Mouse (Mus musculus): ENCODE results near the gene Gpr182. TPM values are rescaled to one million over a fixed set of nuclear protein-coding genes. Genes with fewer than 3 reads are reported as not detected.

Gpr182 gene
- polyA plus RNA-seq, 1 experiment from 2014 or later, result 15.2 TPM

DNA sequence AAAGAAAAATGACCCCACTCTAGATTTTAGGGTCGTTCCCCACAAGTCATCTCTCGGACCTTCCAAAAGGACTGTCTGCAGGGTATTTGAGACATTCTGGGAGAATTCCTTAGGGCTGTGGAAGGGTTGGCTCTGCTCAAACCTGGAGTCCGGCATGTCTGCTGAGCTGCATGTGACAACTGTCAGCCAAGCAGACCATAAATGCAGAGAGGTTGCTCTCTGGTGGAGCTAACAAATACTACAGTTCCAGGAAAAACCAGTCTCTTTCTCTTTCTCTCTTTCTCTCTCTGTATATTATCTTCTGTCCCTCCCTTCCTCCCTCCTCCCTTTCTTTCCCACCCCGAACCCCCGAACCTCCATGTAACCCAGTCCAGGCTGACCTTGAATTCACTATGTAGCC, 17.1 kb downstream of the Gpr182 start:
- Histone ChIP-seq H3K9me3 (no peaks in the 10 kb centered on the region), H3K4me1 (peaks cover 14% of the 10 kb centered on the region), H3K4me3 (no peak overlapping the region), H3K27ac (no peak overlapping the region), H3K36me3 (no peaks in the 10 kb centered on the region), H3K27me3 (ENCODE audit: insufficient read depth, poor library complexity, severe bottlenecking) (no peaks in the 10 kb centered on the region)
- WGBS, result 37% methylated on average over 5 of the region's 5 CpGs
- DNase-seq (ENCODE audit: low spot score), result no peak

DNA sequence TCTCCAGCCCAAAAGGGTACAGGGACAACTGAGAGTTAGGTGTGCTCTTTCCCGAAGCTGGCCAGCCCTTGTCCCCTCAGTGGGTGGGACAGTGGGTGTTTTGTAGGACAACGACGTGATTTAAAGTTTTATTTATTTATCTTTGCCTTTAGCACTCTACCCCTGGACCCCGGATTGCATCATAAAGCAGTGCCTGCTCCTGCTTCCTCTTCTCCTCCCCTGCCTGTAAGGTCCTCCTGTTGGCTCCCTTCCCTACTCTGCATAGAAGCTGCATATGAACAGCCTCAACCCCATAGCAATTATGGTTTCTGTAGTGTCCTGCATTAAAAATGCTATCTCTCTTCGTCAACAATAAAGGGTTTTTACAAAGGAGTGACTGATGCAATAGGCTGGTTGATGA, 20.1 kb downstream of the Gpr182 start:
- Histone ChIP-seq H3K36me3 (no peaks in the 10 kb centered on the region), H3K4me3 (no peak overlapping the region), H3K27me3 (ENCODE audit: insufficient read depth, poor library complexity, severe bottlenecking) (peaks cover 18% of the 10 kb centered on the region), H3K9me3 (no peaks in the 10 kb centered on the region), H3K4me1 (peaks cover 8% of the 10 kb centered on the region), H3K27ac (no peak overlapping the region)
- WGBS, result 39% methylated on average over 5 of the region's 5 CpGs
- no peak for DNase-seq (ENCODE audit: low spot score)

DNA sequence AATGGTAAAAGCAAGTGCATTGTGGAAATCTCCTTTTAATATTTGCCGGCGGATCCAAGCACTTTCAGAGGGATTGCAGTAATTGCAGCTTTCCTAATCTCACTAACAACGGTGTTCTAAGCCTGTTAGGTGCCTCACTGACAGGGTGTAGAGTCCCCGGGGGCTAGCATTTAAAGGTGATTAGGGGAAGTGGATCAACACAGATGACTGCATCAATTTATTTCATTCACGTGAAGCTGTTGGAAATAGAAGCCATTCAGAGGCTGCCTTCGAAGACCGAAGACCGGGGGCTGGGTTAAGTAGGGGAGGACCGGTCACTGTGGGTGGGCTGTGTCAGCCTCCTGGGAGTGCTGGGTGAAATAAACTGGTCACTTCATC, 20.6 kb downstream of the Gpr182 start:
- Histone ChIP-seq H3K4me3 (no peak overlapping the region), H3K27ac (no peak overlapping the region), H3K9me3 (no peaks in the 10 kb centered on the region), H3K4me1 (peaks cover 8% of the 10 kb centered on the region), H3K36me3 (no peaks in the 10 kb centered on the region), H3K27me3 (ENCODE audit: insufficient read depth, poor library complexity, severe bottlenecking) (peaks cover 20% of the 10 kb centered on the region)
- DNase-seq (ENCODE audit: low spot score), result no peak
- WGBS, result 63% methylated on average over 9 of the region's 9 CpGs

DNA sequence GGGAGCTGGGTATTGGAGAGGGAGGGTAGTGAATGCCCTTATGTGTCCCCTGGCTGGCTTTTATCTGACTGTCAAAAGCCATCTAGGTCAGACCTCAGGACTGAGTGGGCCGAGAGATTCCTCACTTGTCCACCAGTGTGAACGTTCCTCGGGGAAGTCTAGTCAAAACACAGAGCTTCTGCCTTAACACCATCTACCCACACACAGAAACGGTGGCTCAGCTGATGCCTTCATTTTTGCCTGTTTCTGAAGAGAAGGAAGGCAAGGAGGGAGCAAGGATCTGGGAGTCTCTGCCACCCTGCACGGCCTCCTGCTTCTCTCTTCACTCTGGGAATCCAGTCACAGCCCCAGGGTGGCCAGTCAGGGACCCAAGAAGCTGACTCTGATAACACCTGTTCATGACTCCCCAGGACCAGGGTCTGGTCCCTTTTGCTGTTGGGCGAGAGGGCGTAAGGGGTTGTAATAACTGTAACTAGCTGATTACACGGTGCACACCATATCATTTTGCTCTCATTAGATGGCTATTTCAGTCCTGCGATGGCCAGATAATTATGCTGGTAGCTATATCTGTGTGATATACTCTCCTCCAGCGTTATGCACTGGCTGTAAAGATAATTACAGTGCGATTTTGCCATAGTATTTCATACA, 21.1 kb downstream of the Gpr182 start:
- H3K4me3 ChIP-seq, result no peak overlapping the region
- H3K27ac ChIP-seq, result no peak overlapping the region
- H3K27me3 ChIP-seq (ENCODE audit: insufficient read depth, poor library complexity, severe bottlenecking), result peaks cover 24% of the 10 kb centered on the region
- DNase-seq (ENCODE audit: low spot score), result no peak
- no peaks in the 10 kb centered on the region for H3K36me3 ChIP-seq
- peaks cover 8% of the 10 kb centered on the region for H3K4me1 ChIP-seq
- 67% methylated on average over 11 of the region's 11 CpGs for WGBS
- H3K9me3 ChIP-seq, result no peaks in the 10 kb centered on the region

DNA sequence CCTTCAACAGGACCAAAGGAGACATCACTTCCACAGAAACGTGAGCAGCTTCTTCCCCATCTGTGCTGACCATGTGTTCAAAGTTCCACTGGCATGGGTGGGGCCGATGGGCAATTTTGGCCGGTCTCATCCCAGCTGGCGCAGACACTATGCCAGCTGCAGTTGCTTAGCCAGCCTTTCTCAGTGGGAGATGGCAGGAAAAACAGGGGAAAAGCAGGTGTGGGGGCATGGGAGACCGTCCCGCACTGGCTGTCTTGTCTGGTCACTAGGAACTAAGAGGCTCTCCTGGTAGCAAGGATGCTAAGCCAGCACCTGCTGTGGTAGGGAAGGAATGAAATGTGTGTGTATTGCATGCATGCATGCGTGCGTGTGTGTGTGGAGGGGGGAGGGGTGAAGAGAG, 23.1 kb downstream of the Gpr182 start:
- Histone ChIP-seq H3K9me3 (no peaks in the 10 kb centered on the region), H3K4me3 (no peak overlapping the region), H3K27me3 (ENCODE audit: insufficient read depth, poor library complexity, severe bottlenecking) (peaks cover 32% of the 10 kb centered on the region), H3K4me1 (peaks cover 14% of the 10 kb centered on the region; the same call in 1 of the 2 replicates), H3K36me3 (no peaks in the 10 kb centered on the region), H3K27ac (no peak overlapping the region)
- no peak for DNase-seq (ENCODE audit: low spot score)
- 79% methylated on average over 8 of the region's 8 CpGs for WGBS

DNA sequence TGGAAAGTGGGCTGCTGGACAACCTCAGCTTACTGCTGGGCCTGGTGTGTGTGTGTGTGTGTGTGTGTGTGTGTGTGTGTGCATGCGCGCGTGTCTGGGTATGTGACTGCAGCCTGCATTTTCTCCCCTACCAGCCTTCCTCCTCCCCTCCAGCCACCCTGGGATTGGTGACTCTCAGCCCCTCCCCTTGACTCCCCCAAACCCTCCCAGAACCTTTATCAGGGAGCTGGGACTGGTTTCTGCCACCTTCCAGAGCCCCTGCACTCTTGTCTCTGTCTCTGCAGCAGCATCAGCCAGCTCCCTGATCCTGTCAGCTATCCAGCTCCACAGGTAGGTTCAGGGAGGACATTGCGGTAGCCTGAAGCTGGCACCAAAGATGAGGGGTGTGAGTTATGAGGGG, 26.4 kb downstream of the Gpr182 start:
- Histone ChIP-seq H3K9me3 (no peaks in the 10 kb centered on the region), H3K4me1 (peaks cover 41% of the 10 kb centered on the region), H3K4me3 (no peak overlapping the region), H3K27me3 (ENCODE audit: insufficient read depth, poor library complexity, severe bottlenecking) (peaks cover 64% of the 10 kb centered on the region), H3K27ac (no peak overlapping the region), H3K36me3 (no peaks in the 10 kb centered on the region)
- DNase-seq (ENCODE audit: low spot score), result no peak
- WGBS, result 57% methylated on average over 4 of the region's 4 CpGs

DNA sequence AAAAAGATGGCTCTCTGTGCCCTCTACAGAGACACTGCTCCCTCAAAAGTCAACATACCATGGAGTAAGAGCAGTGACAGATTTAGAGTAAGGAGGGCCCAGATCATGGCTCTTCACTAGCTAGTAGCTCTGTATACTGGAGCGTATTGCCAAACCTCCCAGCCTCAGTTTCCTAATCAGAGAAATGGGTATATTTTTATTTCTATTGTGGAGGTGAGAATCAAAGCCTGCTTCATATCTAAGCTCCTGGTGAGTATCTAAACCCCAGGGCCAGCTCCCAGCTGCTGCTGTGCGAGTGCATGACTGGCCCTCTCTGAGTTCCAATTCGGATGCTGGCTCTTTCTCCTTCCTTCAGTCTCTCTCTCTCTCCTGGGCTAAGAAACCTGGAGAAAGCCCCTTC, 27.4 kb downstream of the Gpr182 start, which contains the start of gene Tac2:
Tac2 (plus strand) TSS at position 301 of the 400 bp plus-strand sequence.
- Histone ChIP-seq H3K4me3 (no peak within 1 kb of the TSS), H3K36me3 (no peaks in the 10 kb centered on the region), H3K27ac (no peak within 1 kb of the TSS), H3K9me3 (no peaks in the 10 kb centered on the region), H3K4me1 (peaks cover 47% of the 10 kb centered on the region), H3K27me3 (ENCODE audit: insufficient read depth, poor library complexity, severe bottlenecking) (peaks cover 74% of the 10 kb centered on the region)
- DNase-seq (ENCODE audit: low spot score), result no peak
- 72% methylated on average over 3 of the region's 3 CpGs for WGBS

DNA sequence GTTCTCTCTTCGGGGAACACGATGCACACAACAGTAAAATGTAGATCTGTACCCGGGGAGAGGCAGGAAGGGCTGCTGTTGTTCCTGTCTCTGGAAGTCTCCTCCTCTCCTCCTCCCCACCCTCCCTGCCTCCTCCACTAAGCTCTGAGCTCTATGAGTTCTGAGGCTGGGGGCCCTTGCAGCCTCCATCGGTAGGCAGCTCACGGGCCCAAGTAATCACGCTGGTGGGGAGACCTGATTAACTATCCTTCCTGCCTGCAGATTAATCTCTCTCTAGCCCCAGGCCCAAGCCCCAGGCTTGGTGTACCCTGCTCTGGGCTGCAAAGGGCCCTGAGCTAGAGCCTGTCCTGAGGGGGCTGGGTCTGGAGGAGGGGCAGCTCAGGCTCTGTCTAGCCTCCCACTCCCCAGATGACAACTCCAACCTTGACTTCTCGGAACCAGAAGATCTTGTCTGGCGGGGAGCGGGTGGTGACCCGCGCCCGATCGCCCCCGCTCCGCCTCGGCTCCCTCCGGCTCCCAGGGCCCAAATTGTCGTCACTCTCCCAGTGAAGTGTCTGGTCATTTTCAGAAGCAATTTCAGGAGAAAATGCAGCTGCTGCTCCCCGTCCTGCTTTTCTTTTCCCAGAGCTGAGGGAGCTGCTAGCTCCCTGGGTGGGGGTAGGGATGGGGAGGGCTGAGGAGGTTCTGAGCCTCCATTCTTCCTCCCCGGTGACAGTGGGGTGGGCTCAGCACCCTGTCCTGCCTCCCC, 29.7 kb downstream of the Gpr182 start:
- no peak for DNase-seq (ENCODE audit: low spot score)
- 12% methylated on average over 20 of the region's 20 CpGs for WGBS
- peak overlapping the region; percentile 41 for H3K4me3 ChIP-seq
- peak overlapping the region; percentile 52 for H3K27ac ChIP-seq
- H3K4me1 ChIP-seq, result peaks cover 59% of the 10 kb centered on the region
- H3K9me3 ChIP-seq, result no peaks in the 10 kb centered on the region
- peaks cover 69% of the 10 kb centered on the region for H3K27me3 ChIP-seq (ENCODE audit: insufficient read depth, poor library complexity, severe bottlenecking)
- no peaks in the 10 kb centered on the region for H3K36me3 ChIP-seq

DNA sequence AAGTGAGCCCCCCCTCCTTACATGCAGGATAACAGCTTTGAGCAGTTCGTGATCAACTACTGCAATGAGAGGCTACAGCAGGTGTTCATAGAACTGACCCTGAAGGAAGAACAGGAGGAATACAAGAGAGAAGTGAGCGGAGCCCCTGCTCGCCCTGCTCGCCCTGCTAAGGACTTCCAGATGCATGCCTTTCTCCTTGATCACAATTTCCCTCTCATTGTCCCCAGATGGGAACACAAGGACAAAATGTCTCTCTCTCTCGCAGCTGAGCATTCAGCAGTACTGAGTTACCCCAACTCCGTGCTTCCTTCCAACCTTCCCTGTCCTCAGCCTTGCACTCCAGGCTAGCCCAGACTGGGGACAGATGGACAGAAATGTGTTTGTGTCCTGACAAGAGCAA, 38.8 kb downstream of the Gpr182 start:
- H3K27me3 ChIP-seq (ENCODE audit: insufficient read depth, poor library complexity, severe bottlenecking), result peaks cover 18% of the 10 kb centered on the region
- H3K36me3 ChIP-seq, result no peaks in the 10 kb centered on the region
- no peak for DNase-seq (ENCODE audit: low spot score)
- 54% methylated on average over 6 of the region's 6 CpGs for WGBS
- peaks cover 20% of the 10 kb centered on the region for H3K4me1 ChIP-seq
- H3K9me3 ChIP-seq, result no peaks in the 10 kb centered on the region
- no peak overlapping the region for H3K27ac ChIP-seq
- H3K4me3 ChIP-seq, result no peak overlapping the region

DNA sequence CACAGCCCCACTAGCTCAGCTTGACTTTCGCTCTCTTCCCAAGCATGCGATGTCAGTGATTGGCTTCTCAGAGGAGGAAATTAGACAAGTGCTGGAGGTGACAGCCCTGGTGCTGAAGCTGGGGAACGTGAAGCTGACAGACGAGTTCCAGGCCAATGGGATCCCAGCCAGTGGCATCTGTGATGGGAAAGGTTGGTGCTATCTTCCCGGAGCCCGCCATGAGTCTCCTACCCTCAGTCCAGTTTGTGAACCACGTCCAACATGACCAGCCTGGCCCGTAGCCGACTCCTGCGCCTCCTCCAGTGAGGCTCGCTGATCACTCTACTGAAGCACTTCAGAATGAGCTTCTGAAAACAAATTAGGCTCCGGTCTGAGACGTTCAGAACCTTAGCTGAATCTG, 41.2 kb downstream of the Gpr182 start:
- Histone ChIP-seq H3K27ac (no peak overlapping the region), H3K27me3 (ENCODE audit: insufficient read depth, poor library complexity, severe bottlenecking) (peaks cover 10% of the 10 kb centered on the region; the same call in 1 of the 2 replicates), H3K4me1 (peaks cover 27% of the 10 kb centered on the region; the same call in 1 of the 2 replicates), H3K9me3 (no peaks in the 10 kb centered on the region), H3K36me3 (no peaks in the 10 kb centered on the region), H3K4me3 (no peak overlapping the region)
- DNase-seq (ENCODE audit: low spot score), result no peak
- WGBS, result 65% methylated on average over 13 of the region's 13 CpGs

DNA sequence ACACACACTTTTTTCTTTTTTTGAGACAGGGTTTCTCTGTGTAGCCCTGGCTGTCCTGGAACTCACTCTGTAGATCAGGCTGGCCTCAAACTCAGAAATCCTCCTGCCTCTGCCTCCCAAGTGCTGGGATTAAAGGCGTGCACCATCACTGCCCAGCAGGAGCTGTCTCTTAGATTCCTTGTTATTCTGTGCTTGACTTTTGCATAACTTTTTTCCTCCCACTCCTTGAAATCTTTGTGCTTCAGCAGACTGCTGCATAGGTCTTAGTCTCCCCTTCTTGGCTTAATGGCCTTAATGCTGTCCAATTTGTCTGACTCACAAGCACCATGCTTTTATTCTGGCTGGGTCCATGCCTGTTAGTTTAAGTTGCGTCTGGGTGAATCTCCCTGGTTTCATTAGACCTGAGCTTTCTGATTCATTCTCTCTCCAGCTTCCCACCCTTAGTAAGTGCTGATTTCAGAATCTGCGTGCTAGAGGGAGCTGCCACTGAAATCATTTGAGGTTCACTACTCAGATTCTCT, 42.6 kb downstream of the Gpr182 start:
- no peak overlapping the region for H3K4me3 ChIP-seq
- H3K27me3 ChIP-seq (ENCODE audit: insufficient read depth, poor library complexity, severe bottlenecking), result no peaks in the 10 kb centered on the region
- H3K36me3 ChIP-seq, result no peaks in the 10 kb centered on the region
- no peak overlapping the region for H3K27ac ChIP-seq
- WGBS, result 74% methylated on average over 3 of the region's 3 CpGs
- peaks cover 27% of the 10 kb centered on the region; the same call in 1 of the 2 replicates for H3K4me1 ChIP-seq
- no peaks in the 10 kb centered on the region for H3K9me3 ChIP-seq
- DNase-seq (ENCODE audit: low spot score), result no peak

DNA sequence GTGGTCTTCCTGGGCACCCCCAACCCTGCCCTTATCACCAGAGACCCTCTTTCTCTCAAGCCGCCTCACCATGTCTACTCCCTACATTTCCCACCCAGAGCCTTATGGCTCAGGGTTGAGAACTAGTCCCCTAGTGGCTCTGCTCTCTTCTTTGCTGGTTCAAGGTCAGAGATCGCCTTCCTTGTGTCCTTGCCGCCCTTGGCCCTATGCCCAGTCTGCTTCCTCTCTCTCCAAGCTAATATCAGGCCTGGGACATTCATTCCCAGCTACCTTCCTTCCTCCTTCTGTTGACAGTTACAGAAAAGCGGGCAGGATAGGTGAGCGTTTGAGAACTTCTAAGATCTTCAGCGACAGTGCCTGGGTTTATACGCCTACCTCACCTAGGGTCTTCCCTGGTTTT, 43.8 kb downstream of the Gpr182 start:
- 61% methylated on average over 7 of the region's 7 CpGs for WGBS
- H3K27me3 ChIP-seq (ENCODE audit: insufficient read depth, poor library complexity, severe bottlenecking), result no peaks in the 10 kb centered on the region
- DNase-seq (ENCODE audit: low spot score), result no peak

DNA sequence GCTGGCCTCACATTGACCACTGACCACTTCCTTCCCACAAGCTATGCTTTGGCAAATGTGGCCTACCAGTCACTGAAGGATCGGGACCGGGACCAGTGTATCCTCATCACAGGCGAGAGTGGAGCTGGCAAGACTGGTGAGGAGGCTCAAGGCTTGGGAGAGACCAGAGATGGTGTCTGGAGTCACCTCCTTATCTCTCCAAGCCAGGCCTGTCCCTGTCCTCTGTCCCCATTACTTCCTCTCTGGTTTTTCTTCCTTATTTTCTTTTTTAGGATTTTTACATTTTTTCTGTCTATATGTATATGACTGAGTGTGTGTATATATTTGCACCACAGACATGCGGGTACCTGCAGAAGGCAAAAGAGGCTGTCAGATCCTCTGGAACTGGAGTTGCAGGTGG, 45.7 kb downstream of the Gpr182 start:
- 82% methylated on average over 4 of the region's 4 CpGs for WGBS
- Histone ChIP-seq H3K27ac (no peak overlapping the region), H3K36me3 (no peaks in the 10 kb centered on the region), H3K4me3 (no peak overlapping the region), H3K27me3 (ENCODE audit: insufficient read depth, poor library complexity, severe bottlenecking) (no peaks in the 10 kb centered on the region), H3K4me1 (peaks cover 21% of the 10 kb centered on the region; the same call in 1 of the 2 replicates), H3K9me3 (no peaks in the 10 kb centered on the region)
- no peak for DNase-seq (ENCODE audit: low spot score)

More for the DNA sequence above, 43.8 kb downstream of the Gpr182 start:
- Histone ChIP-seq H3K4me1 (peaks cover 24% of the 10 kb centered on the region; the same call in 1 of the 2 replicates), H3K27ac (no peak overlapping the region), H3K36me3 (no peaks in the 10 kb centered on the region), H3K4me3 (no peak overlapping the region), H3K9me3 (no peaks in the 10 kb centered on the region)
